Mouse (Mus musculus): ENCODE results near the gene Osbp2. TPM values are rescaled to one million over a fixed set of nuclear protein-coding genes. Genes with fewer than 3 reads are reported as not detected.

Gene Osbp2
- polyA plus RNA-seq, 1 experiment from 2014 or later, result 4.0 TPM

DNA sequence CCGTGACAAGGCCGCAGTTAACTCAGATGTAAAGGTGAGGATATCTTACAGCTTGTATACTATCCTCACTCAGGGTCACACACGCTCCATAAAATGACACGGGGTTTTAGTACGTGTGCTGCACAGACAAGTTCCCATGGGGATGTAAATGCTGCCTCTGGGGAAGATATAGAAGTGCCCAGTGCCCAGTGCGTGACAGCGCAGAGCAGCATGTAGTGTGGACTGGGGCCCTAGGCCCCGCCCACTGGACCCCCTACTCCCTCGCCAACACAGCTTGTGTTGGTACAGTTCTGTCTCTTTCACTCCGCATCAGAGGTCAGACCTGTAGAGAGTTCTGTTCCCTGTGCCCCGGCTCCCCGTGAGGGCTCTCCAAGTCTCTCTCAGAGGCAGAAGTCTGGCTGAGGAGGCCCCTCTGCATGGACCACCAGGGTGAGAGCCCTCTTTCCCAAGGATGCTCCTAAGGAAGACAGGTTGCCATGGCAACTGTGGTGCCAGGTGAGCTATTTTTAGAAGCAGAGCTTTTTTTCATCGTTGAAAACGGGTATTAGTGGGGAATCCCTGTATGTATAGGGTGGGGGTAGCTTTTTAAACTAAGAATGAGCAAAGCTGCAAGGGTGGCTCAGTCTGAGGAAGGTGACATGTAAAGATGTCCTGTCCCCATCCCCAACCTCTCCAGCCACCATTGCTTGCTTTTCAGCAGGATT lies 129.6 kb downstream of the Osbp2 start:
- peak overlapping the region; percentile 70 for H3K27ac ChIP-seq
- 0 out of 2 replicates have a peak, but pooled peaks have one; percentile 30 for ATAC-seq (ENCODE audit: low FRiP score)
- WGBS, result 65% methylated on average over 14 of the region's 14 CpGs

GRCm38 (mm10) chr11:3731469-3731868 lies 132.2 kb downstream of the Osbp2 start:
- Histone ChIP-seq H3K4me1 (peaks cover 6% of the 10 kb centered on the region), H3K9me3 (no peaks in the 10 kb centered on the region), H3K9ac (no peak overlapping the region), H3K27ac (no peak overlapping the region), H3K4me3 (replicated peaks) (no peak overlapping the region), H3K4me2 (no peak overlapping the region), H3K27me3 (no peaks in the 10 kb centered on the region), H3K36me3 (replicated peaks) (no peaks in the 10 kb centered on the region)
- WGBS, result 77% methylated on average over 4 of the region's 4 CpGs
- no peak for ATAC-seq (ENCODE audit: low FRiP score)

More for the DNA sequence above, 129.6 kb downstream of the Osbp2 start:
- H3K36me3 ChIP-seq (replicated peaks), result no peaks in the 10 kb centered on the region
- H3K9ac ChIP-seq, result no peak overlapping the region
- H3K4me3 ChIP-seq (replicated peaks), result no peak overlapping the region
- peaks cover 6% of the 10 kb centered on the region for H3K4me1 ChIP-seq
- no peaks in the 10 kb centered on the region for H3K9me3 ChIP-seq
- H3K27me3 ChIP-seq, result no peaks in the 10 kb centered on the region
- no peak overlapping the region for H3K4me2 ChIP-seq

DNA sequence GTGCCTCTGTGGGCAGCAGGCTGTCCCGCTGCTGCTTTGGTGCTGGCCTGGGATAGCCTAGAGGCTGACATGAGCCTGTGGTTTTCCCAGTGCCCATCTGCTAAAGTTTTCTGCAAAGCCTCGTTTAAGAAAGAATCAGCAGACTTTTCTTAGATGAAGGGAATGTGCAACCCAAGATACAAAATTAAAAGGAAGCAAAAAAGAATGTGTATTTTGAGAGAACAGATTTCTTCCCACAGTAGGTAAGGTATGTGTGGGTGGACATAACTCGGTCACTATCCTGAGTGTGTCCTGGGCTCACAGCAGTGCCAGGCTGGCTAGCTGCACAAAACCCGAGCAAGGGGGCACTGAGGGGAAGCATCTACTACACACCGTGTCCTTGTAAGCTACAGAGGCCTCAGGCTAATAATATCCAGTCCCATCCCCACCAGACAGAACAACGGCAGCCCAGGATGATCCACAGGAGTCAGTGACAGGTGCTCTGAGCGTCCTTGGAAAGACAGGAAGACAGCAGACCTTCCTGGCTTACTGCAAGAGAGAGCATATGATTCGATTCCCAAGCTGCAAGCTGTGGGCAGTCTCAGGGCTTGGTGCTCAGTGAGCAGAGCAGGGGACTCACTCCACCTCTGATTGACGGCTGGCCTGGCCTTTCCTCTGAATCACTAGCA lies 136.1 kb downstream of the Osbp2 start:
- Histone ChIP-seq H3K9me3 (no peaks in the 10 kb centered on the region), H3K4me1 (peaks cover 11% of the 10 kb centered on the region; the same call in 1 of the 2 replicates), H3K36me3 (replicated peaks) (no peaks in the 10 kb centered on the region), H3K9ac (no peak overlapping the region), H3K27me3 (no peaks in the 10 kb centered on the region), H3K4me3 (replicated peaks) (no peak overlapping the region), H3K4me2 (no peak overlapping the region), H3K27ac (no peak overlapping the region)
- 76% methylated on average over 9 of the region's 9 CpGs for WGBS
- no peak for ATAC-seq (ENCODE audit: low FRiP score)

DNA sequence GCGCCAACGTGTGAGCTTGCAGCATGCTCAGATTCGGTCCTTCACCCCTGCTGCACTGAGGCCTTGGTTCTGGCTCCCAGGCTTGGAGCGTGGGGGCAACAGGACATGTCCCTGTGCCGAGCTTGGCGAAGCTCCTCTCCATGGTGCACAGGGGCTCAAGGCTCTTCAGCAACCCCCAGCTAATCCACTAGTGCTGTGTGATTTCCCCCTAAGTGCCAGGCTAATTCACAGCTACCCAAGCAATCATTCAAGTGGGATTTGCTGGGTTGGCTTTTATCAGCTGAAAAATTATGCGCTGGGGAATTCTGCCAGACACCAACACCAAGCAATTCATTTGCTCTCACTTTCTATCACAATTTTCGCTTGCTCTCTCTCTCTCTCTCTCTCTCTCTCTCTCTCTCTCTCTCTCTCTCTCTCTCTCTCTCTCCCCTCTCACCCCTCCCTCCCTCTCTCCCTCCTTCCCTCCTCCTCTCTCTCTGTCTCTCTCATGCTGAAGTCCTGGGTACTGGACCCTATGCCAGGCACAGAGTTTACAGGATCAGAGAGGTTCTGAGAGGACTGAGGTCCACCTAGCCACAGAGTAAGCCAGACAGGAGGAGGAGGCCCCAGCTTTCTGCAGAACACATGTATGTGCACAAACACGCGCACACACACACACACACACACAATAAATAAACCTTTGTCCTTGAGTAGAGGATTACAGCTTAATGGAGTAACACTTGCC lies 138.2 kb downstream of the Osbp2 start:
- Histone ChIP-seq H3K27me3 (no peaks in the 10 kb centered on the region), H3K27ac (0 out of 2 replicates have a peak overlapping the region, but pooled peaks have one; percentile 26), H3K4me1 (peaks cover 17% of the 10 kb centered on the region; the same call in 1 of the 2 replicates), H3K4me2 (no peak overlapping the region), H3K4me3 (replicated peaks) (no peak overlapping the region), H3K9me3 (no peaks in the 10 kb centered on the region), H3K36me3 (replicated peaks) (no peaks in the 10 kb centered on the region), H3K9ac (no peak overlapping the region)
- ATAC-seq (ENCODE audit: low FRiP score), result no peak
- 50% methylated on average over 10 of the region's 10 CpGs for WGBS

GRCm38 (mm10) chr11:3724726-3725125 lies 139.0 kb downstream of the Osbp2 start:
- ATAC-seq (ENCODE audit: low FRiP score), result no peak
- no peak overlapping the region for H3K4me2 ChIP-seq
- H3K27ac ChIP-seq, result no peak overlapping the region
- H3K9me3 ChIP-seq, result no peaks in the 10 kb centered on the region
- H3K27me3 ChIP-seq, result no peaks in the 10 kb centered on the region
- H3K4me1 ChIP-seq, result peaks cover 17% of the 10 kb centered on the region; the same call in 1 of the 2 replicates
- no peak overlapping the region for H3K4me3 ChIP-seq (replicated peaks)
- H3K36me3 ChIP-seq (replicated peaks), result no peaks in the 10 kb centered on the region
- 73% methylated on average over 5 of the region's 5 CpGs for WGBS
- H3K9ac ChIP-seq, result no peak overlapping the region

DNA sequence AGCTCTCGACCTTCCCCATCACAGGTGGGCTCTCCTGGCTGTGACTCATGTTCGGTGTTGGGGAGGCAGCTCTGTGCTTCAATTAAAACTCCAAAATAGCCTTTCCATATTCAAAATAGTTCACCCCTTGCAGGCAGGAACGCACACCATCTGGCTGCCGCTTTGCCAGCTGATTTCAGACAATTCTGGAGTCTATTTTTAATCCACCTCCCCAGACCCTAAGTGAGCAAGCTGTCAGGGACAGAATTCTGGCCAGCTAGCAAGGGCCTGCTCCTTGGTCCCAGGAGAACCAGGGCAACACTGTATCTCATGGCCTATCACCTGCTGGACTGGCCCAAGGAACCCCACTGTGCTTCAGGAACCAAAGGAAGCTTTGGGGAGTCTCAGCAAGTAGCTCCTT lies 139.8 kb downstream of the Osbp2 start:
- Histone ChIP-seq H3K9ac (no peak overlapping the region), H3K4me3 (replicated peaks) (no peak overlapping the region), H3K4me2 (no peak overlapping the region), H3K27ac (no peak overlapping the region), H3K4me1 (peaks cover 17% of the 10 kb centered on the region; the same call in 1 of the 2 replicates), H3K36me3 (replicated peaks) (no peaks in the 10 kb centered on the region), H3K9me3 (no peaks in the 10 kb centered on the region), H3K27me3 (no peaks in the 10 kb centered on the region)
- no peak for ATAC-seq (ENCODE audit: low FRiP score)
- 65% methylated on average over 4 of the region's 4 CpGs for WGBS

DNA sequence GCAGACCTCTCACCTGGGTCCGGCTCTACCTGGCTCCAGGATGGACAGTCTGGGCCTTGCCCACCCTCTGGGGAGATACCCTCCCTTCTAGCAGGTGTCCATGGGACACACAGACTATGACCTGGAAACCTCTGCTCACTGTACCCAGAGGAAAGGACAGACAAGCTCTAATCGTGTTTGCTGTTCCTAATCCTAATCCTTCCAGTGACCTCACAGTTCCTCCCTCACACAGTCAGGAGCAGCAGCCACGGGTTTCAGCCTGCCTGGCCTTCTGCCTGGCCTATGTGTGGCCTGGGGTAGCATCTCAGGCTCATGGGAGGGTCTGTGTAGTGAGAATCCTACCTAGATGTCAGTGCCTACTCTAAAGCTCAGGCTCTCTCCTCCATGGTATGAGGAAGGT lies 140.8 kb downstream of the Osbp2 start:
- Histone ChIP-seq H3K36me3 (replicated peaks) (no peaks in the 10 kb centered on the region), H3K4me2 (no peak overlapping the region), H3K27me3 (no peaks in the 10 kb centered on the region), H3K27ac (no peak overlapping the region), H3K4me3 (replicated peaks) (no peak overlapping the region), H3K9me3 (no peaks in the 10 kb centered on the region), H3K9ac (no peak overlapping the region), H3K4me1 (peaks cover 17% of the 10 kb centered on the region; the same call in 1 of the 2 replicates)
- 56% methylated on average over 3 of the region's 3 CpGs for WGBS
- no peak for ATAC-seq (ENCODE audit: low FRiP score)

GRCm38 (mm10) chr11:3722036-3722435 lies 141.7 kb downstream of the Osbp2 start:
- peaks cover 17% of the 10 kb centered on the region; the same call in 1 of the 2 replicates for H3K4me1 ChIP-seq
- no peak overlapping the region for H3K4me2 ChIP-seq
- no peaks in the 10 kb centered on the region for H3K9me3 ChIP-seq
- H3K27me3 ChIP-seq, result no peaks in the 10 kb centered on the region
- no peak overlapping the region for H3K9ac ChIP-seq
- 51% methylated on average over 3 of the region's 3 CpGs for WGBS
- H3K4me3 ChIP-seq (replicated peaks), result no peak overlapping the region
- H3K36me3 ChIP-seq (replicated peaks), result no peaks in the 10 kb centered on the region
- no peak overlapping the region for H3K27ac ChIP-seq
- ATAC-seq (ENCODE audit: low FRiP score), result no peak

GRCm38 (mm10) chr11:3716662-3717061 lies 147.0 kb downstream of the Osbp2 start:
- Histone ChIP-seq H3K27me3 (no peaks in the 10 kb centered on the region), H3K4me3 (replicated peaks) (no peak overlapping the region), H3K36me3 (replicated peaks) (no peaks in the 10 kb centered on the region), H3K9me3 (no peaks in the 10 kb centered on the region), H3K9ac (no peak overlapping the region), H3K27ac (no peak overlapping the region), H3K4me2 (no peak overlapping the region), H3K4me1 (0 out of 2 replicates have a peak, but pooled peaks cover under 1% of the 10 kb centered on the region)
- ATAC-seq (ENCODE audit: low FRiP score), result no peak
- WGBS, result 88% methylated on average over 6 of the region's 6 CpGs

DNA sequence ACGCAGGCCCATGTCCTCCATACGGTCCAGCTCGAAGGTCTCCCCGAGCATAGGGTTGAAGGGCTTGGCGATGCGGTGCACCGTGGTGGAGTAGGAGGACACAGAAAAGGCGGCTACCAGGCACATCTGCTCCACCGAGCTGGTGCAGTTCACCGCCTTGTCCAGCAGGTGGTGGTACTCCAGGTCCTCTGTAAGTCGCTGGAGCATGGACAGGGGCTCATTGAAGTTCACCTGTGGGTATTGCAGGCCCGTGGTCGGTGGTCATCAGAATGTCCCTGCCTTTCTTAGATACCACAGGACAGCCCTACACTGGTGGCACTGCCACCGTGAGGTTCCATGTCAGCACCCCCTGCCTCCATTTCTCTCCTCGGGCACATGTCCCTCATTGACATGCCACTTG lies 149.2 kb downstream of the Osbp2 start:
- WGBS, result 40% methylated on average over 15 of the region's 15 CpGs
- no peaks in the 10 kb centered on the region for H3K4me1 ChIP-seq
- H3K9ac ChIP-seq, result no peak overlapping the region
- H3K27ac ChIP-seq, result no peak overlapping the region
- 0 out of 2 replicates have a peak, but pooled peaks have one; percentile 46 for ATAC-seq (ENCODE audit: low FRiP score)
- no peaks in the 10 kb centered on the region for H3K9me3 ChIP-seq
- H3K27me3 ChIP-seq, result no peaks in the 10 kb centered on the region
- H3K4me2 ChIP-seq, result no peak overlapping the region
- no peak overlapping the region for H3K4me3 ChIP-seq (replicated peaks)
- no peaks in the 10 kb centered on the region for H3K36me3 ChIP-seq (replicated peaks)

GRCm38 (mm10) chr11:3710203-3710602 lies 153.5 kb downstream of the Osbp2 start:
- Histone ChIP-seq H3K9me3 (no peaks in the 10 kb centered on the region), H3K27ac (no peak overlapping the region), H3K27me3 (peaks cover 4% of the 10 kb centered on the region; the same call in 1 of the 2 replicates), H3K4me2 (no peak overlapping the region), H3K4me1 (no peaks in the 10 kb centered on the region), H3K9ac (no peak overlapping the region), H3K36me3 (replicated peaks) (no peaks in the 10 kb centered on the region), H3K4me3 (replicated peaks) (no peak overlapping the region)
- no peak for ATAC-seq (ENCODE audit: low FRiP score)
- 82% methylated on average over 14 of the region's 14 CpGs for WGBS

- no peak overlapping the region for H3K27ac ChIP-seq
- H3K27me3 ChIP-seq, result peaks cover 7% of the 10 kb centered on the region; the same call in 1 of the 2 replicates
- WGBS, result 90% methylated on average over 8 of the region's 8 CpGs
- no peak overlapping the region for H3K4me2 ChIP-seq
- no peak for ATAC-seq (ENCODE audit: low FRiP score)
- H3K4me3 ChIP-seq (replicated peaks), result no peak overlapping the region
- H3K9ac ChIP-seq, result no peak overlapping the region
- H3K36me3 ChIP-seq (replicated peaks), result no peaks in the 10 kb centered on the region; the same call in 1 of the 2 replicates
- no peaks in the 10 kb centered on the region for H3K9me3 ChIP-seq
- H3K4me1 ChIP-seq, result 0 out of 2 replicates have a peak, but pooled peaks cover 4% of the 10 kb centered on the region
Measured at GRCm38 (mm10) chr11:3707057-3707456, 156.6 kb downstream of the Osbp2 start.

All from forebrain, embryonic 12.5 days (tissue).